Mouse (Mus musculus) midbrain, embryonic 11.5 days (tissue): ENCODE measurements at regions not wholly inside any gene's neighbourhood (a gene's known extent, or its start where the extent isn't known, plus 50 kb on each side); places are given as distances from the start of the nearest gene placed in this dataset.

Experiments
- ATAC-seq: fragments of 200-750 bp; cut with Nextera tagmentation; 2 replicates; pipeline ENCODE4 v1.8.0; 2017; ENCODE audit warnings: moderate TSS enrichment, moderate library complexity; ENCODE audit not compliant: low FRiP score
- DNase-seq: peaks from one replicate; pipeline ENCODE4 v3.0.0; 2015; ENCODE audit warnings: low spot score; ENCODE audit errors: missing footprints
- H3K27ac ChIP-seq: fragments of 300-500 bp; sonication (generic); 2 replicates; pipeline ENCODE4 v1.5.1; 2014; ENCODE audit warnings: low read depth, low read length
- H3K27me3 ChIP-seq: fragments of 300-500 bp; sonication (generic); 2 replicates; pipeline ENCODE4 v1.6.1; 2014; ENCODE audit warnings: mild to moderate bottlenecking, low read length, moderate library complexity, mixed read lengths; ENCODE audit not compliant: control insufficient read depth, insufficient read depth
- H3K36me3 ChIP-seq: fragments of 300-500 bp; sonication (generic); 2 replicates; pipeline ENCODE4 v1.6.1; 2014; ENCODE audit warnings: mild to moderate bottlenecking, low read length, moderate library complexity, mixed read lengths; ENCODE audit not compliant: control insufficient read depth, insufficient read depth
- H3K4me1 ChIP-seq: fragments of 300-500 bp; sonication (generic); 2 replicates; pipeline ENCODE4 v1.6.1; 2014; ENCODE audit warnings: low read length; ENCODE audit not compliant: control insufficient read depth, insufficient read depth
- H3K4me2 ChIP-seq: fragments of 300-500 bp; sonication (generic); 2 replicates; pipeline ENCODE4 v1.6.1; 2014; ENCODE audit warnings: mild to moderate bottlenecking, moderate library complexity
- H3K4me3 ChIP-seq: fragments of 300-500 bp; sonication (generic); 2 replicates; pipeline ENCODE4 v1.5.1; 2014; ENCODE audit warnings: low read depth, low read length
- H3K9ac ChIP-seq: fragments of 300-500 bp; sonication (generic); 2 replicates; pipeline ENCODE4 v1.6.1; 2014; ENCODE audit warnings: low read length
- H3K9me3 ChIP-seq: fragments of 300-500 bp; sonication (generic); 2 replicates; pipeline ENCODE4 v1.6.1; 2016; ENCODE audit warnings: low read length; ENCODE audit not compliant: control insufficient read depth
- WGBS: fragments of 180-500 bp; shearing (Covaris S2); extraction: QIAGEN DNeasy Blood & Tissue Kit; methylation state at CpG from one replicate; pipeline ENCODE4 v1.1.7; 2014; 5-methylcytosine and 5-hydroxymethylcytosine counted together

DNA sequence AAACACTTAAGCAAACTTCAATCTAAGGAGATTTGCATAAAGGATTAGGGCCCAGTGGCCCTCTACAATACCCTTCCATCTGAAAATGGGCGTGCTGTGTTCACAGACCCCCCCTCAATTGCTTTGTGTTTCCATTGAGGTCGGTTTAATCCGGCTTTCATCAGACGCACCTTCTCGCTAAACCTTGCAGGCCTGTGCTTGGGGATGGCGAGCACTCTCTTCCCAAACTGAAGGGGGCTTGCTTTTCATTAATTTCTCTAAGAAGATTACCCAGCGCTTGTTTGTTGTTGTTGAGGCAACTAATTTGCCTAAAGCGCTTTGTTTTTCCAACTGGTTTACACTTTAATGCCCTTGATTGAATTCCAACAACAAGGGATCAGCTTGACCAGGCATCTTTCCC is 268.8 kb upstream of the Irx3 start:
- WGBS: 4% methylated on average over 8 of the region's 8 CpGs
- Histone ChIP-seq H3K9me3 (no peaks in the 10 kb centered on the region), H3K4me2 (peak overlapping the region; percentile 22), H3K27ac (peak overlapping the region; percentile 25; the same call in 1 of the 2 replicates), H3K4me3 (no peak overlapping the region), H3K27me3 (peaks cover 2% of the 10 kb centered on the region; the same call in 1 of the 2 replicates), H3K36me3 (no peaks in the 10 kb centered on the region), H3K4me1 (peaks cover 34% of the 10 kb centered on the region), H3K9ac (peak overlapping the region; percentile 16; the same call in 1 of the 2 replicates)
- ATAC-seq (peak; percentile 49; the same call in 1 of the 2 replicates), DNase-seq (no peak)

DNA sequence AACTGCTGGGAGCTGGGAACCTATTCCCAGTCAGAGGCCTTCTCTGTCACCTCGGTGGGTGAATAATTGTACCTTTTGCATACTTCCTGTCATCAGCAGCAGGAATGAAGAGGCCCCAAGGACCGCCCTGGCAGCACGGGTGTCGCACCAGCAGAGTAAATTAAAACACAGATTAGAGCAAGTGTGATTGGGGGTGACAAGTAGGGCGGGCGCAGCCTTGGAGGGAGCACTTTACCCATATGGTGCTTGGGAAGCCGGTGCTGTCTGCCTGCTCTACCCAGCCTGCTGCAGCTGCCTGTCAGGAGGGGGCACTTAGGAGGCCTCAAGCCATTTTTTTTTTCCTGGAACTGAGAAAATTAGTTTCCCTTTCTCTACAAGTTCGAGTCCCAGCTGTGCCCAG is 264.6 kb upstream of the Irx3 start:
- peaks cover 42% of the 10 kb centered on the region for H3K4me1 ChIP-seq
- ATAC-seq: no peak
- no peak overlapping the region for H3K4me3 ChIP-seq
- H3K9ac ChIP-seq: no peak overlapping the region
- H3K36me3 ChIP-seq: no peaks in the 10 kb centered on the region
- H3K27me3 ChIP-seq: peaks cover 16% of the 10 kb centered on the region
- H3K9me3 ChIP-seq: no peaks in the 10 kb centered on the region
- H3K27ac ChIP-seq: no peak overlapping the region; the same call in 1 of the 2 replicates
- DNase-seq: no peak
- no peak overlapping the region for H3K4me2 ChIP-seq
- 24% methylated on average over 8 of the region's 8 CpGs for WGBS

DNA sequence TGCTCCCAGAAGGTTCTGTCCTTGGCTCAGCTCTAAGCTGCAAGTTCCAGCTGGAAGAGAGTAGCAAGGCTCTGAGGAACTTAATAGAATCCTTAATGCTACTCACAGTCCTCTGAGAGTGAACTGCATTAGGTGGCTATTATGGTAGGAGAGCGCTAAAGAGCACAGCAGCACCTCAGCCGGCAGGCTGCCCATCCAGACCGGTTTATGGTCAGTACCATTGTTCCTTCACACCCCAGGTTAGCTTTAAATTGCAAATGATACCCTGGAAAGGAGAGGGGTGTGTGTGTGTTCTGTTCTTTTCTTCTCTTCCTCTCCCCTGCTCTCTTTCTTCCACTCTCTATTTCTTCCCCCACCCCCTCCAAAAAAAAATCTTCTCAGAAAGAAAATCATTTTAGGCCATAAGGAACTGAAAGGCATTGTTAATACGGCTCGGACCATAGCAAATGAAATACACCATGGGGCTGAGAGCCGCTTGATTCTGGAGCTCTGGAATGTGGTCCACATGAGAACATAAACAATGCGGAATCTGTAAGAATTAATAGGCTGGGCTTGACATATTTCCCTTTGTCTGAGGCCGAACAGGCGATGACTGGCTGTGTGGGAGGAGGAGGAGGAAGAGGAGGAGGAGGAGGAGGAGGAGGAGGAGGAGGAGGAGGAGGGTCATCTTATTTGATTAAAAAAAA is 263.8 kb upstream of the Irx3 start:
- WGBS: 2% methylated on average over 9 of the region's 9 CpGs
- no peak overlapping the region for H3K4me3 ChIP-seq
- peaks cover 34% of the 10 kb centered on the region for H3K4me1 ChIP-seq
- DNase-seq: peak; percentile 91
- H3K27ac ChIP-seq: peak overlapping the region; percentile 51
- no peaks in the 10 kb centered on the region for H3K36me3 ChIP-seq
- H3K9me3 ChIP-seq: no peaks in the 10 kb centered on the region
- peak overlapping the region; percentile 24; the same call in 1 of the 2 replicates for H3K9ac ChIP-seq
- peaks cover 19% of the 10 kb centered on the region for H3K27me3 ChIP-seq
- no peak for ATAC-seq
- H3K4me2 ChIP-seq: no peak overlapping the region

DNA sequence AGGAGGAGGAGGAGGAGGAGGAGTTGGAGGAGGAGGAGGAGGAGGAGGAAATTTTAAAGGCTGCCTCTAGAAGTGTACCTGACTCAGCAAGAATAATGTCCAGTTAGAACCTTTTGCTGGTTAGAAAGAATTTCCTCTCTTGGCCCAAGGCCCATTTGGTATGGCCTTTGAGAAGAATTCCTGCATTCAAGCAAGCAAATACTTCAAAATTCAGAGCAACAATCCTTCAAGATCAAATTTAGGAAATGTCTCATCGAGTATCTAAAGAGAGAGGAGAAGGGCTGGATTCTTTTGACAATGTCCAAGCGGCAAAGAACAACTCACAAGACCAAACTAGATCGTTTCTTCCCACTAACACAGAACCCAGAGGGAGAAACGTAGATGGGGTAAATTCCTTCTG is 263.1 kb upstream of the Irx3 start:
- Histone ChIP-seq H3K27ac (no peak overlapping the region), H3K4me2 (no peak overlapping the region), H3K4me3 (no peak overlapping the region), H3K9ac (no peak overlapping the region), H3K27me3 (peaks cover 19% of the 10 kb centered on the region), H3K36me3 (no peaks in the 10 kb centered on the region), H3K9me3 (no peaks in the 10 kb centered on the region), H3K4me1 (peaks cover 34% of the 10 kb centered on the region)
- DNase-seq: peak; percentile 91
- no peak for ATAC-seq
- 10% methylated on average over 4 of the region's 4 CpGs for WGBS

DNA sequence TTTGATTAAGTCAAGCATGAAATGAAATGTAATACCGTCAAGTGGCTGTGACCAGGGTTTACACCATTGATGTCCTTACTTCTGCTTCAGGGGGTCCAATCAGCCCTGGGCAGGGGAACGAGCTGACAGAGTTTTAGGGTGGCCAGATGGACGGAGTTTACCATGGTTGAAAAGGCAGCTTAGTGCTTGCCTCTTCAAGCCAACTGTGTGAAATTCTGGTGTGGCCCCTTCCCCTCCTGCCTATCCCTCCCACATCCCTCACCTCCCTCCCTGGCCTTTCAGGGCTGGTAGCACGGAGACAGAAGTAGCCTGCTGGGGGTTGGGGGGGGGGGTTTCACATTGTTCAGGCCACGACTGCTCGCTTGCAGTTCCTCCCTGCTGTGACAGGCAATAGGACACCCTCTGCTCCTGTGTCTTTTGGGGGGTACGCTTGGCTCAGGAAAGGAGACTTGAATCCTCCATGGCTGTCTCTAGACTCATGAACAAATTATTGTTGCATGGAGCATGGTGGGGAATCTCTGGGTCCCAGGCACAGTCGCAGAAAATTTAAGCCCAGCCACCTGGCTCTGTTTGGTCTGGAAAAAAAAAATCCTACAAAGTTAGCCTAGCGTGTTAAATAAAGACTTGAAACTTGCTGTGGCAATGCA is 262.4 kb upstream of the Irx3 start:
- 2% methylated on average over 9 of the region's 9 CpGs for WGBS
- H3K27me3 ChIP-seq: peaks cover 19% of the 10 kb centered on the region

DNA sequence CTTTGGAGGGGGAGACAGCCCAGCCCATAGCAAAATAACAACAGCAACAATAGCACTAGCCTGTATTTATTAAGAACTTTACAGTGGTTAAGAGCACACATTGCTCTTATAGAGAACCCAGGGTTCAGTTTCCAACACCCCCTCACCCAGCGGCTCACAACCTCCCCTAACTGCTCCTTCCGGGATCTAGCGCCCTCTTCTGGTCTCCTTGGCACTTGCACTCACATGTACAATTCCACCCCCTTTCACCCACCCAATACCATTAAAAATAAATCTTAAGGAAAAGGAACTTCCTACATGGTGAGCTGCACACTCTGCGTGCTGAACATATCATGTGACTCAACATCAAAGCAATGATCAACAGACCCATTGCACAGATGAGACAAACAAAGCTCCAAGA is 261.5 kb upstream of the Irx3 start:
- H3K27me3 ChIP-seq: peaks cover 19% of the 10 kb centered on the region
- H3K4me3 ChIP-seq: no peak overlapping the region
- WGBS: 79% methylated on average over 4 of the region's 4 CpGs
- no peaks in the 10 kb centered on the region for H3K36me3 ChIP-seq
- H3K27ac ChIP-seq: no peak overlapping the region
- DNase-seq (no peak), ATAC-seq (no peak)
- H3K9ac ChIP-seq: no peak overlapping the region
- H3K4me1 ChIP-seq: peaks cover 50% of the 10 kb centered on the region
- no peaks in the 10 kb centered on the region for H3K9me3 ChIP-seq
- H3K4me2 ChIP-seq: no peak overlapping the region

More for the DNA sequence above, 262.4 kb upstream of the Irx3 start:
- peak; percentile 69 for ATAC-seq
- Histone ChIP-seq H3K9me3 (no peaks in the 10 kb centered on the region), H3K27ac (no peak overlapping the region; the same call in 1 of the 2 replicates), H3K4me1 (peaks cover 41% of the 10 kb centered on the region), H3K36me3 (no peaks in the 10 kb centered on the region), H3K4me2 (no peak overlapping the region), H3K9ac (no peak overlapping the region), H3K4me3 (no peak overlapping the region)
- peak; percentile 93 for DNase-seq

DNA sequence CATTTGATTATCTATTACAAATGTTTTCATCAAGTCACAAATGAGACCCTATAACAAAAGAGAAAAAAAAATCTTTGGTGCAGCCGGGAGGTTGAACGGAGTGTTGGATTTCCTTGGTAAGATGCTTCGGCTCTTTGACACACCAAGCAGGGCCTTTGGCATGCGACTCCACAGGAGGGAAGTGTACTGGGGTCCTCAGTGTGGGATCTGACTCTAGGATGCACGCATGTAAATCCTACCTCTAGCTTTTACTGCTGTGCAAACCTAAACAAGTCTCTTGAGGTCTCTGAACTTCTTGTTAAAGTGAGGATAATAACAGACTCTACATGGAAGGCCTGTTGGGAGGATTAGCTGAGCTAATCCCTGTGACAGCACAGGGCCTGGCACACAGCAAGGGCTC is 257.6 kb upstream of the Irx3 start:
- Histone ChIP-seq H3K9ac (no peak overlapping the region), H3K27me3 (peaks cover 17% of the 10 kb centered on the region), H3K36me3 (no peaks in the 10 kb centered on the region), H3K9me3 (no peaks in the 10 kb centered on the region), H3K4me3 (no peak overlapping the region), H3K4me2 (no peak overlapping the region), H3K4me1 (peaks cover 45% of the 10 kb centered on the region), H3K27ac (peak overlapping the region; percentile 44; the same call in 1 of the 2 replicates)
- ATAC-seq (peak; percentile 56), DNase-seq (peak; percentile 93)
- WGBS: 20% methylated on average over 5 of the region's 5 CpGs

DNA sequence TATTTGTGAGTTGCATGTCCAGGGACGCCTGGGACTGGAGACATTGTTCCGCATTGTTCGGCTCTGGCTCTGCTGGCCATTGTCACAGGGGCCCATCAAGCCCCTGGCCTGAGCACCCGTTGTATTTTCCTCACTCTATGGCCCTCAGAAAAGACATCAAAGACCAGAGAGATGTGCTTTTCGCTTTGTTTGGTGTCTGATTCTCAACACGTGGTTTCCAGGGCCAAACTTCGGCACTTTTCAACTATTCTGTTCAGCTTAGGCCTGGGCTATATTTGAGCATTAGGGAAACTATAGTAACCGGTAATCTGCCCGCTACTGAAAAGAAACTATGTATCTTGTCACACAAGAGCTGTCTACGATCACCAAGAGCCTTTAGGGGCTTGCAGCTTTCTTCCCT is 257.1 kb upstream of the Irx3 start:
- Histone ChIP-seq H3K9ac (no peak overlapping the region), H3K4me1 (peaks cover 40% of the 10 kb centered on the region), H3K4me2 (no peak overlapping the region), H3K9me3 (no peaks in the 10 kb centered on the region), H3K4me3 (no peak overlapping the region), H3K27ac (peak overlapping the region; percentile 60), H3K36me3 (no peaks in the 10 kb centered on the region), H3K27me3 (peaks cover 17% of the 10 kb centered on the region)
- WGBS: 12% methylated on average over 10 of the region's 10 CpGs
- ATAC-seq: peak; percentile 81
- DNase-seq: peak; percentile 96

DNA sequence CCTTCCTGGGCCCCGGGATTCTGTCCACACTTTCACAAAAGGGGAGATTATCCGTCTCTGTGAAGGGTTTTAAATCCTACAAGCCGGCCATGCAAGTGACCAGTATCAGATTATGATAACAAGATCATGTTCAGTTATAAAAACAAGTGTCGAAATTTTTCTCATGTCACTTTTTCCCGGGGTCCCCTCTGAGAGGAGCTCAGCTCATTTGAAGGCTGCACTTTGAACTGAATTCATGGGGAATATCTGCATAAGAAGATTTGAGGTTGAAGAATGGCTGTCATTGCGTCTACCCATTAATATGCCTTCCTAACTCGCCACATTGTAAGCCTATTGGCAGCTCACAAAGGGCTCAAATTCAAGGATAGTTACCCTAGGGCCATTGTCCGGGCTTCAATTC is 256.0 kb upstream of the Irx3 start:
- Histone ChIP-seq H3K9ac (no peak overlapping the region), H3K4me2 (peak overlapping the region; percentile 12; the same call in 1 of the 2 replicates), H3K27me3 (peaks cover 13% of the 10 kb centered on the region; the same call in 1 of the 2 replicates), H3K4me3 (no peak overlapping the region), H3K27ac (peak overlapping the region; percentile 60), H3K9me3 (no peaks in the 10 kb centered on the region), H3K36me3 (no peaks in the 10 kb centered on the region), H3K4me1 (peaks cover 36% of the 10 kb centered on the region)
- DNase-seq: peak; percentile 95
- peak; percentile 31 for ATAC-seq
- 16% methylated on average over 8 of the region's 8 CpGs for WGBS
